Mouse (Mus musculus) C2C12 (cell line): ENCODE results near the gene Gm45062. TPM values are rescaled to one million over a fixed set of nuclear protein-coding genes. Genes with fewer than 3 reads are reported as not detected.

Experiments
- H3K27me3 ChIP-seq: one replicate; pipeline ENCODE4 v1.6.1; 2011; ENCODE audit not compliant: control insufficient read depth, insufficient read depth, insufficient read length
- H3K36me3 ChIP-seq: one replicate; pipeline ENCODE4 v1.6.1; 2011; ENCODE audit not compliant: control insufficient read depth, insufficient read depth
- H3K4me3 ChIP-seq: one replicate; pipeline ENCODE4 v1.5.1; 2011; ENCODE audit warnings: mild to moderate bottlenecking, control low read depth; ENCODE audit not compliant: poor library complexity, insufficient read depth, severe bottlenecking
- H3K79me2 ChIP-seq: one replicate; pipeline ENCODE4 v1.6.1; 2011; ENCODE audit not compliant: control insufficient read depth, insufficient read depth
- H3K79me3 ChIP-seq: one replicate; pipeline ENCODE4 v1.6.1; 2011; ENCODE audit warnings: low read depth, control low read depth
- H3ac ChIP-seq: one replicate; pipeline ENCODE3; 2011; ENCODE audit warnings: low read depth; ENCODE audit not compliant: control insufficient read depth, insufficient read length
- CEBPB ChIP-seq: IDR thresholded peaks from one replicate; pipeline ENCODE4 v1.6.1; 2011; ENCODE audit warnings: low read depth, mild to moderate bottlenecking, control low read depth, moderate library complexity
- CTCF ChIP-seq: IDR thresholded peaks from one replicate; pipeline ENCODE4 v1.5.1; 2011; ENCODE audit not compliant: control insufficient read depth, insufficient read depth, insufficient read length
- FOSL1 ChIP-seq: IDR thresholded peaks from one replicate; pipeline ENCODE4 v1.8.0; 2011; ENCODE audit warnings: mild to moderate bottlenecking, low read length; ENCODE audit not compliant: poor library complexity, insufficient read depth, severe bottlenecking
- MAX ChIP-seq: IDR thresholded peaks from one replicate; pipeline ENCODE4 v1.6.1; 2011; ENCODE audit warnings: mild to moderate bottlenecking, control low read depth
- MYOD1 ChIP-seq: IDR thresholded peaks from one replicate; pipeline ENCODE4 v1.6.1; 2011; ENCODE audit warnings: low read depth; ENCODE audit not compliant: control insufficient read depth, insufficient read length
- MYOG ChIP-seq: IDR thresholded peaks from one replicate; pipeline ENCODE4 v1.6.1; 2011; ENCODE audit not compliant: control insufficient read depth, insufficient read length; ENCODE audit errors: extremely low read depth
- USF1 ChIP-seq: IDR thresholded peaks from one replicate; pipeline ENCODE4 v1.6.1; 2011; ENCODE audit warnings: low read depth, mild to moderate bottlenecking, control low read depth, moderate library complexity
- polyA plus RNA-seq: library from polyadenylated mRNA; unstranded; fragments of >200 nt; fragmentation: generic; extraction: Trizol; gene quantifications from one replicate; pipeline ENCODE4 v1.2.1, GENCODE M21; 2012; ENCODE audit warnings: missing spikeins

Gm45062 gene
- polyA plus RNA-seq, 1 experiment: 0.33 TPM

DNA sequence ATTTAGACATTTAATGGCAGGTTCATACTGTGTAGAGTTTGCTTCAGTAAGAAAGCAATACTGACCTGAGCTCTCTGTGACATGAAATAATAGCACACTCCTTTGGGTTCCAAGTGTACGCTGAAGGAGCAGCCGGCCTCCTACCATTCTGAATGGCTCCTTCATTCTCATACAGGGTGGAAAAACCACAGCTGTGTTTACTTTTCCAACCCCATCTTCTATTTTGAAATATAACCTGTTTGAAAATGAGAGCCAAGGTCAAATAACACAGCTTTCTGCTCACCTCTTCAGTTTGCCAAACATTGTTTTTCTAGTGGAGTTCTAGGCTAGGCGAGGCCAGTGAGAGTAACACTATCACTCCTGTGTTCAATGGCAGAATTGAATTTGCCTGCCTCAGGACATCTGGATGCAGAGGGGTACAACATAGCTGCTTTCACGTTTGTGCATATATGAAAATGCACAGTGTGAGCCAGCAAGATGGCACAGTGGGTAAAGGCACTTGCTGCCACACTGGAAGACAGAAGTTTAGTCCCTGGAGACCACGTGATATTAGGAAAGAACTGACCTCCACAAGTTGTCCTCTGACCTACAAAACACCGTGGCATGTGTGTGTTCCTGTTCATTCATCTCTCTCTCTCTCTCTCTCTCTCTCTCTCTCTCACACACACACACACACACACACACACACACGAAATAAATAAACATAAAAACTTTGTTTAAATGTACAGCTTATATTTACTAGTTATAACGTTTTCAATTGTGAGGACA is 157.7 kb downstream of the Gm45062 start:
- H3K79me2 ChIP-seq: no peaks in the 10 kb centered on the region
- TF ChIP-seq FOSL1: no peak
- no peak for TF ChIP-seq USF1
- TF ChIP-seq MYOD1: no peak
- TF ChIP-seq CTCF: no peak
- no peak for TF ChIP-seq MYOG
- TF ChIP-seq CEBPB: no peak
- no peak for TF ChIP-seq MAX
- no peak overlapping the region for H3ac ChIP-seq
- H3K4me3 ChIP-seq: no peak overlapping the region
- H3K27me3 ChIP-seq: no peaks in the 10 kb centered on the region
- no peaks in the 10 kb centered on the region for H3K79me3 ChIP-seq
- H3K36me3 ChIP-seq: no peaks in the 10 kb centered on the region

- H3K4me3 ChIP-seq: no peak overlapping the region
- H3K79me3 ChIP-seq: no peaks in the 10 kb centered on the region
- H3ac ChIP-seq: no peak overlapping the region
- TF ChIP-seq CEBPB: no peak
- TF ChIP-seq MYOG: no peak
- TF ChIP-seq MYOD1: no peak
- TF ChIP-seq FOSL1: no peak
- H3K36me3 ChIP-seq: no peaks in the 10 kb centered on the region
- no peaks in the 10 kb centered on the region for H3K79me2 ChIP-seq
- no peaks in the 10 kb centered on the region for H3K27me3 ChIP-seq
Observed at GRCm38 (mm10) chr6:8419485-8420186, 160.4 kb downstream of the Gm45062 start.

GRCm38 (mm10) chr6:8420187-8420503 is 160.9 kb downstream of the Gm45062 start:
- Histone ChIP-seq H3K4me3 (no peak overlapping the region), H3ac (no peak overlapping the region), H3K79me2 (no peaks in the 10 kb centered on the region), H3K36me3 (no peaks in the 10 kb centered on the region), H3K27me3 (no peaks in the 10 kb centered on the region), H3K79me3 (no peaks in the 10 kb centered on the region)
- no peak for TF ChIP-seq MYOD1

DNA sequence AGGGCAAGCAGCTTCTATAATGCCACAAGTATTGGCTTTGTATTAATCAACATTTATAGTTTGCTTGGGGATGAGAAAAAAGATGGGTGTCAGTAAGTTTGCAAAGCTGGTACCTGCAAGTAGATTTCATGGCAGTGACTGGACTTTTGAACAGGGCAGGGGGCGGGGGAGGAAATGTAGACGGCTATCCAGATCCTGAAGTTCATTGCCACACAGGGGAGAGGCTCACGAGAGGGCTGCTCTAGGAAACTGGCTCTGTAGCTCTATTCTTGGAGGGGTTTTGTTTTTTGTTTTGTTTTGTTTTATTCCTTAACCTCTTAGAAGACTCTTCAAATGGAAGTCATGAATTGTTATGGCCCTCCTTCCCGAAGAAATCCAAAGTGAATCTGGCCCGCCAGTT is 162.2 kb downstream of the Gm45062 start:
- H3K79me3 ChIP-seq: no peaks in the 10 kb centered on the region
- H3K79me2 ChIP-seq: no peaks in the 10 kb centered on the region

GRCm38 (mm10) chr6:8421959-8422581 is 162.8 kb downstream of the Gm45062 start:
- Histone ChIP-seq H3K36me3 (no peaks in the 10 kb centered on the region), H3K79me3 (no peaks in the 10 kb centered on the region), H3K79me2 (no peaks in the 10 kb centered on the region), H3K4me3 (peak overlapping the region; percentile 6), H3K27me3 (no peaks in the 10 kb centered on the region), H3ac (no peak overlapping the region)
- TF ChIP-seq MAX (no peak), CEBPB (no peak), CTCF (no peak), USF1 (no peak), FOSL1 (no peak), MYOD1 (no peak), MYOG (no peak)

More for the DNA sequence above, 162.2 kb downstream of the Gm45062 start:
- TF ChIP-seq MYOG (no peak), CEBPB (no peak), CTCF (no peak), FOSL1 (no peak), MYOD1 (no peak), USF1 (no peak), MAX (no peak)
- no peak overlapping the region for H3ac ChIP-seq
- no peak overlapping the region for H3K4me3 ChIP-seq
- no peaks in the 10 kb centered on the region for H3K36me3 ChIP-seq
- no peaks in the 10 kb centered on the region for H3K27me3 ChIP-seq

GRCm38 (mm10) chr6:8423142-8423541 is 163.9 kb downstream of the Gm45062 start:
- H3ac ChIP-seq: no peak overlapping the region
- no peak overlapping the region for H3K4me3 ChIP-seq
- TF ChIP-seq MYOD1 (no peak), CTCF (no peak)
- no peaks in the 10 kb centered on the region for H3K36me3 ChIP-seq
- H3K79me2 ChIP-seq: no peaks in the 10 kb centered on the region
- no peaks in the 10 kb centered on the region for H3K27me3 ChIP-seq
- no peaks in the 10 kb centered on the region for H3K79me3 ChIP-seq
